Mouse (Mus musculus) cerebellum, postnatal 25 days (tissue): ENCODE measurements around the gene Ube2v1.

ENCODE experiments used
- DNase-seq, 2 experiments: peaks; one replicate each; pipeline ENCODE4 v3.0.0; 2021; ENCODE audit warnings: mixed read lengths in 2 of 2

Gene Ube2v1

GRCm38 (mm10) chr2:167588774-167589577 lies 42.9 kb downstream of the Ube2v1 start:
- no peak for DNase-seq

- no peak for DNase-seq
Measured at GRCm38 (mm10) chr2:167586976-167587375, 44.9 kb downstream of the Ube2v1 start.

- DNase-seq: no peak
Measured at GRCm38 (mm10) chr2:167586041-167586440, 45.9 kb downstream of the Ube2v1 start.

- no peak for DNase-seq
Measured at GRCm38 (mm10) chr2:167585273-167585672, 46.6 kb downstream of the Ube2v1 start.

GRCm38 (mm10) chr2:167583161-167583952 lies 48.5 kb downstream of the Ube2v1 start:
- no peak for DNase-seq

GRCm38 (mm10) chr2:167578521-167578920 lies 53.4 kb downstream of the Ube2v1 start:
- no peak for DNase-seq

GRCm38 (mm10) chr2:167577186-167577785 lies 54.6 kb downstream of the Ube2v1 start:
- DNase-seq: no peak

- no peak for DNase-seq
Measured at GRCm38 (mm10) chr2:167576121-167576620, 55.7 kb downstream of the Ube2v1 start.

- no peak for DNase-seq
Measured at GRCm38 (mm10) chr2:167575581-167575980, 56.3 kb downstream of the Ube2v1 start.

GRCm38 (mm10) chr2:167574814-167575213 lies 57.1 kb downstream of the Ube2v1 start:
- DNase-seq: no peak

- DNase-seq: no peak
Measured at GRCm38 (mm10) chr2:167571442-167572220, 60.3 kb downstream of the Ube2v1 start.

- DNase-seq: peak in 1 of 2 experiments; percentile 15
Measured at GRCm38 (mm10) chr2:167570815-167571214, 61.1 kb downstream of the Ube2v1 start.

GRCm38 (mm10) chr2:167569934-167570651 lies 61.8 kb downstream of the Ube2v1 start:
- peak in 1 of 2 experiments; percentile 23 for DNase-seq

GRCm38 (mm10) chr2:167568112-167568511 lies 63.8 kb downstream of the Ube2v1 start:
- no peak for DNase-seq

GRCm38 (mm10) chr2:167565682-167566081 lies 66.2 kb downstream of the Ube2v1 start:
- no peak for DNase-seq

GRCm38 (mm10) chr2:167565312-167565656 lies 66.6 kb downstream of the Ube2v1 start:
- DNase-seq: no peak

GRCm38 (mm10) chr2:167564551-167565311 lies 67.2 kb downstream of the Ube2v1 start:
- no peak for DNase-seq

- no peak for DNase-seq
Measured at GRCm38 (mm10) chr2:167563703-167564102, 68.2 kb downstream of the Ube2v1 start.

- DNase-seq: no peak
Measured at GRCm38 (mm10) chr2:167563035-167563434, 68.9 kb downstream of the Ube2v1 start.

- peak in 1 of 2 experiments; percentile 41 for DNase-seq
Measured at GRCm38 (mm10) chr2:167562101-167562500, 69.8 kb downstream of the Ube2v1 start.

GRCm38 (mm10) chr2:167559413-167559812 lies 72.5 kb downstream of the Ube2v1 start:
- DNase-seq: no peak
